Mouse (Mus musculus) liver, adult 2 months (tissue): Measurements from ENCODE around the gene Znfx1.

Source experiments
- CTCF ChIP-seq: fragments of 200-500 bp; IDR thresholded peaks from 2 replicates; pipeline ENCODE4 v1.5.1; 2011; ENCODE audit warnings: low read depth, low read length, control low read depth
- POLR2A ChIP-seq: fragments of 200-500 bp; IDR thresholded peaks from 2 replicates; pipeline ENCODE4 v1.6.1; 2011; ENCODE audit warnings: low read length, control low read depth; ENCODE audit not compliant: insufficient read depth; ENCODE audit errors: extremely low read depth

GRCm38 (mm10) chr2:167006355-167006754 is 56.5 kb downstream of the Znfx1 start:
- TF ChIP-seq POLR2A = no peak
- no peak for TF ChIP-seq CTCF
